Mouse (Mus musculus): Measurements from ENCODE around the gene Gzmb. TPM values are rescaled to one million over a fixed set of nuclear protein-coding genes. Genes with fewer than 3 reads are reported as not detected.
"Not testable (repeated sequence)": the region's sequence is repeated elsewhere in the genome, so short reads cannot be mapped to it uniquely, and the experiment has no call there.

The Gzmb gene
- polyA plus RNA-seq (2012), result not detected in 2 replicates

DNA sequence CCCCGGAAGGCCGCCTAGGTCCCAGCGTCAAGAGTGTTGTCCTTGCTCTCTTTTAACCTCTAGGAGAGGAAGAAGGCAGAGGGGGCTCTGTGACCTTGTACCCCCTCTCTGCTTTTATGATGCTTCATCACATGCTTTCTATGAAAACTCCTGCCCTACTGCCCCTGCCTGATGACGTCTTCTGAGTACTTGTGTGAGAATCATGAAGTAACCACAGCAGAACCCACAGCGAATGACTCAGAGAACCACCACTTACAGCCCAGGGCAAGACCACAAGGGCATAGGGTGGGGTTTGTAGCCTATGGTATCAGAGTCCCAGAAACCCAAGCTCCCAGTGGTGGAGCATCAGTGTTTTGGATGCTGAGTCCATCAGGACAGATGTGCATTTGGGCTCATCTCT lies at the start of gene Gzmb:
Gene Gzmb, minus strand, starts transcription at position 108 of the 400 bp plus-strand sequence.
- no peaks in the 10 kb centered on the region for H3K27me3 ChIP-seq (ENCODE audit: control insufficient read depth)
- no peaks in the 10 kb centered on the region for H3K4me1 ChIP-seq (ENCODE audit: control insufficient read depth)
- no peak for TF ChIP-seq GATA1 (IDR thresholded peaks at IDR 0.05; ENCODE audit: low read length)
- no peak for TF ChIP-seq TAL1 (IDR thresholded peaks at IDR 0.05; ENCODE audit: low read length)
- no peaks in the 10 kb centered on the region for H3K9me3 ChIP-seq (ENCODE audit: control insufficient read depth, low read length)
- no peak within 1 kb of the TSS for H3K4me3 ChIP-seq (replicated peaks)
- H3K36me3 ChIP-seq (ENCODE audit: control insufficient read depth), result no peaks in the 10 kb centered on the region

DNA sequence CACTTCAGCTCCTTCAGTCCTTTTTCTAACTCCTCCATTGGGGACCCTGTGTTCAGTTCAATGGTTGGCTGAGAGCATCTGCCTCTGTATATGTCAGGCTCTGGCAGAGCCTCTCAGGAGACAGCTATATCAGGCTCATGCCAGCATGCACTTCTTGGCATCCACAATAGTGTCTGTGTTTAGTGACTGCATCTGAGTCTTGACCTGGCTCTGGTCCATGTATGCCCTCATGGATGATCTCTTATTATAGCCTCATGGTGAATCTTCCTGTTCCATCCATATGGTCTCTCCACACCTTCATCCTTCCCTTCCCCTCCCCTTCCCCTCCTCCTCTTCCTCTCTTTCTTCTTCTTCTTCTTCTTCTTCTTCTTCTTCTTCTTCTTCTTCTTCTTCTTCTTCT lies 49.7 kb upstream of the Gzmb start:
- H3K4me3 ChIP-seq (replicated peaks); H3K9me3 ChIP-seq (ENCODE audit: control insufficient read depth, low read length); H3K36me3 ChIP-seq (ENCODE audit: control insufficient read depth); H3K4me1 ChIP-seq (ENCODE audit: control insufficient read depth); H3K27me3 ChIP-seq (ENCODE audit: control insufficient read depth): not testable (repeated sequence)

GRCm38 (mm10) chr14:56310238-56310637 lies 48.2 kb upstream of the Gzmb start:
- Histone ChIP-seq H3K36me3 (ENCODE audit: control insufficient read depth) (no peaks in the 10 kb centered on the region), H3K27me3 (ENCODE audit: control insufficient read depth) (no peaks in the 10 kb centered on the region), H3K9me3 (ENCODE audit: control insufficient read depth, low read length) (no peaks in the 10 kb centered on the region), H3K4me1 (ENCODE audit: control insufficient read depth) (no peaks in the 10 kb centered on the region), H3K4me3 (replicated peaks) (no peak overlapping the region)
- TF ChIP-seq GATA1 (IDR thresholded peaks at IDR 0.05; ENCODE audit: low read length) (no peak), TAL1 (IDR thresholded peaks at IDR 0.05; ENCODE audit: low read length) (no peak)

DNA sequence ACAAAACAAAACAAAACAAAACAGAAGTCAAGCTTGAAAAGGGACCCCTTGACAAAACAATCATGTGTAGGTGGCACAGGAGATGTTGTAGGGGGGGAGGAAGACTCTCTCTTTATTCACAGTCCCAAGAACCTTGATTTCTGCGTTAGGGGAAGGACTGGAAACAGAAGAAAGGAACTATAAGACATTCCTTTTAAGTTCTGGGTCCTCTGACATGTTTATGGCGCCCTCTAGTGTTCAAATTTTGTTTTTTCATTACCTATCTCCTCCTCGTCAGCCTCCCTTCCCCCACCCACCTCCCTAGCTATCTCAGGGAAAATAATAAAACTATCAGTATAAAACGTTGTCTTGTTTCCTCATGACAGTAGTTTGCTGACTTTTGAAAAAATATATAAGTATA lies 42.1 kb upstream of the Gzmb start:
- H3K27me3 ChIP-seq (ENCODE audit: control insufficient read depth), result no peaks in the 10 kb centered on the region
- TF ChIP-seq GATA1 (IDR thresholded peaks at IDR 0.05; ENCODE audit: low read length) (no peak), TAL1 (IDR thresholded peaks at IDR 0.05; ENCODE audit: low read length) (no peak)
- no peaks in the 10 kb centered on the region for H3K9me3 ChIP-seq (ENCODE audit: control insufficient read depth, low read length)
- no peaks in the 10 kb centered on the region for H3K4me1 ChIP-seq (ENCODE audit: control insufficient read depth)
- H3K4me3 ChIP-seq (replicated peaks), result no peak overlapping the region
- no peaks in the 10 kb centered on the region for H3K36me3 ChIP-seq (ENCODE audit: control insufficient read depth)

DNA sequence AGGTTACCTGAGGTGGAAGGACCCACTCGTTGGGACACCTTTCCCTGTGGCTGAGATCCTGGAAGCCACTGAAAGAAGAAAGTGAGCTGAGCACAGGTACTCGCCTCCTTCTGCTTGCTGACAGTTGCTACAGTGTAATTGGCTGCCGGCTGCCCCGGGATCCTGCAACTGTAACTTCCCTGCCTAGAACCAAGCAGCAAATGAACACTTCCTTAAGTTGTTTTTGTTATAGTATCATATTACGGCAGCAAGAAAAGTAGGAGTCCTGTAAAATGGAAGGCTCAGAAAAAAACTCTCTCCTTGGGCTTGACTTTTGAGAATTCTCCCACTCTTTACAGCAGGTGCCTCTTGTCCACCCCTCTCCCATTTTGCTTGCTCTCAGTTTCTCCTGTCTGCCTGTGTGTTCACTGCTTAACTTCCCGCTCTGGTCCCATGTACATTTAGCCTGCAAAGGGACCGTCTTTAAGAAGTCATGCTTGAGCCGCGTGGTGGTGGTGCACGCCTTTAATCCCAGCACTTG lies 41.5 kb upstream of the Gzmb start:
- TF ChIP-seq GATA1 (IDR thresholded peaks at IDR 0.05; ENCODE audit: low read length) (no peak), TAL1 (IDR thresholded peaks at IDR 0.05; ENCODE audit: low read length) (no peak)
- H3K27me3 ChIP-seq (ENCODE audit: control insufficient read depth), result no peaks in the 10 kb centered on the region
- H3K9me3 ChIP-seq (ENCODE audit: control insufficient read depth, low read length), result no peaks in the 10 kb centered on the region
- H3K4me3 ChIP-seq (replicated peaks), result no peak overlapping the region
- no peaks in the 10 kb centered on the region for H3K36me3 ChIP-seq (ENCODE audit: control insufficient read depth)
- H3K4me1 ChIP-seq (ENCODE audit: control insufficient read depth), result no peaks in the 10 kb centered on the region

DNA sequence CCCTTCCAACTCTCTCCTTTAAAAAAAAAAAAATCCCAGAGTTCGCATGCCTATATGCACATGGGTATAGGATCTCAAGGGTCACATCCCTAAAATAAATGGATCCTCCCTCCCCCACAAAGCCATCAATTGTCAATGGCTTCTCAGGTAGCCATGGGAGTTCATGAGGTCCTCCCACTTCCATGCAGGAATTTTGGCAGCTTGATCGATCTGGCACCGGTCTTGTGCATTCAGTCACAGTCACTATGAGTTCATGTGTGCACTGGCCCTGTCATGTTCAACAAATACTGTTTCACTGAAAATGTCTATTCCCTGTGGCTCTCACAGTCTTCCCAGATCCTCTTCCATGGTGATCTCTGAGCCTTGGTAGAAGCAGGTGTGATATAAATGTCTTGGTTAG lies 40.0 kb upstream of the Gzmb start:
- TF ChIP-seq TAL1 (IDR thresholded peaks at IDR 0.05; ENCODE audit: low read length) (no peak), GATA1 (IDR thresholded peaks at IDR 0.05; ENCODE audit: low read length) (no peak)
- H3K27me3 ChIP-seq (ENCODE audit: control insufficient read depth), result no peaks in the 10 kb centered on the region
- no peak overlapping the region for H3K4me3 ChIP-seq (replicated peaks)
- no peaks in the 10 kb centered on the region for H3K9me3 ChIP-seq (ENCODE audit: control insufficient read depth, low read length)
- no peaks in the 10 kb centered on the region for H3K36me3 ChIP-seq (ENCODE audit: control insufficient read depth)
- H3K4me1 ChIP-seq (ENCODE audit: control insufficient read depth), result no peaks in the 10 kb centered on the region

GRCm38 (mm10) chr14:56296786-56297185 lies 34.7 kb upstream of the Gzmb start:
- H3K27me3 ChIP-seq (ENCODE audit: control insufficient read depth), result no peaks in the 10 kb centered on the region
- H3K4me3 ChIP-seq (replicated peaks), result no peak overlapping the region
- TF ChIP-seq GATA1 (IDR thresholded peaks at IDR 0.05; ENCODE audit: low read length), result no peak
- TF ChIP-seq TAL1 (IDR thresholded peaks at IDR 0.05; ENCODE audit: low read length), result no peak
- no peaks in the 10 kb centered on the region for H3K9me3 ChIP-seq (ENCODE audit: control insufficient read depth, low read length)
- no peaks in the 10 kb centered on the region for H3K36me3 ChIP-seq (ENCODE audit: control insufficient read depth)
- no peaks in the 10 kb centered on the region for H3K4me1 ChIP-seq (ENCODE audit: control insufficient read depth)

GRCm38 (mm10) chr14:56296106-56296505 lies 34.0 kb upstream of the Gzmb start:
- Histone ChIP-seq H3K27me3 (ENCODE audit: control insufficient read depth) (no peaks in the 10 kb centered on the region), H3K4me3 (replicated peaks) (no peak overlapping the region), H3K9me3 (ENCODE audit: control insufficient read depth, low read length) (no peaks in the 10 kb centered on the region), H3K4me1 (ENCODE audit: control insufficient read depth) (no peaks in the 10 kb centered on the region), H3K36me3 (ENCODE audit: control insufficient read depth) (no peaks in the 10 kb centered on the region)
- no peak for TF ChIP-seq TAL1 (IDR thresholded peaks at IDR 0.05; ENCODE audit: low read length)
- no peak for TF ChIP-seq GATA1 (IDR thresholded peaks at IDR 0.05; ENCODE audit: low read length)

DNA sequence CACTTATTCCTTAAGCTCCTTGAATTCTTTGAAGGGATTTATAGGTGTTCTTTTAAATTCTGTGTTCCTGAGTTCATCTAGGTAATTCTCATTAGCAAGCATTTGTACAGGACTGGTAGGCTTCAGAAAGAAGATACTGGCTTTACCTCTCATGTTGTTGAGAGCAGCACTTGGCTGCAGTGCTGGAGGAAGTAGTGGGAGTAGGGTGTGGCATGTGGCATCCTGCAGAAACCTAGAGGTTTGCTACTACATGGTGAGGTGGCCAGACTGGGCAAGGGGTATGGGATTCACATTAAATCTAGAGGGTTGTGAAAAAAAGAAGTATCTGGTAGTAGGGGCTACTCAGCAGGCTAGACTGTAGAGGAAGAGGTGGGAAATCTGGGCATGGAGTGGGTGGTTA lies 31.1 kb upstream of the Gzmb start:
- TF ChIP-seq TAL1 (IDR thresholded peaks at IDR 0.05; ENCODE audit: low read length), result no peak
- no peak for TF ChIP-seq GATA1 (IDR thresholded peaks at IDR 0.05; ENCODE audit: low read length)
- no peaks in the 10 kb centered on the region for H3K4me1 ChIP-seq (ENCODE audit: control insufficient read depth)
- H3K36me3 ChIP-seq (ENCODE audit: control insufficient read depth), result no peaks in the 10 kb centered on the region
- no peaks in the 10 kb centered on the region for H3K27me3 ChIP-seq (ENCODE audit: control insufficient read depth)
- no peaks in the 10 kb centered on the region for H3K9me3 ChIP-seq (ENCODE audit: control insufficient read depth, low read length)
- no peak overlapping the region for H3K4me3 ChIP-seq (replicated peaks)

DNA sequence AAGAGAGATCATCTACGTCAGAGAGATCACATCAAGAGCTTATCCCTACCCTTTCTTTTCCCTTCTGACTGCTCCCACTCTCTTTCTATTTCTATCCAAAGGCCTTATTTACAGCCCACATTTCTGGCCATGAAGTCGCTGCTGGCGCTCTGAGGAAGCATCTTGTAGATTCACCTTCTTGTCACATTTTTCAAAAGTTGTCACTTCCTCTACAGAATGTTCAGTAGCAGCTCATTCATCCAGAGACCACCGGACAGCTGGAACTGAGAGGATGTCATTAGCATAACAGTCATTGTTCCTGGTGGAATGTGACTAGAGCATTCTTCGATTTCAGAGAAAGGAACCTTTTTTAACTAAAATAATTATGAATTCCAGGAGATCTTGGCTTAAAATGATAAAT lies 26.6 kb upstream of the Gzmb start:
- H3K4me3 ChIP-seq (replicated peaks), result no peak overlapping the region
- H3K4me1 ChIP-seq (ENCODE audit: control insufficient read depth), result no peaks in the 10 kb centered on the region
- no peaks in the 10 kb centered on the region for H3K27me3 ChIP-seq (ENCODE audit: control insufficient read depth)
- TF ChIP-seq GATA1 (IDR thresholded peaks at IDR 0.05; ENCODE audit: low read length), result no peak
- no peak for TF ChIP-seq TAL1 (IDR thresholded peaks at IDR 0.05; ENCODE audit: low read length)
- no peaks in the 10 kb centered on the region for H3K36me3 ChIP-seq (ENCODE audit: control insufficient read depth)
- H3K9me3 ChIP-seq (ENCODE audit: control insufficient read depth, low read length), result no peaks in the 10 kb centered on the region

Measured in erythroblast, embryonic 14.5 days (primary cell).